Mouse (Mus musculus): ENCODE data around the gene Rasgrp3.
"Not testable (repeated sequence)": the region's sequence is repeated elsewhere in the genome, so short reads cannot be mapped to it uniquely, and the experiment has no call there.

Rasgrp3 gene
- long read RNA-seq, experiment 1, partial matches to known transcripts: 1 of 5 reads
- long read RNA-seq, experiment 1, other reads (novel, unspliced or antisense): 4 of 5 reads
- long read RNA-seq, experiment 2, full-length matches to known transcripts: 2 of 8 reads
- long read RNA-seq, experiment 2, partial matches to known transcripts: 4 of 8 reads
- long read RNA-seq, experiment 2, other reads (novel, unspliced or antisense): 2 of 8 reads

DNA sequence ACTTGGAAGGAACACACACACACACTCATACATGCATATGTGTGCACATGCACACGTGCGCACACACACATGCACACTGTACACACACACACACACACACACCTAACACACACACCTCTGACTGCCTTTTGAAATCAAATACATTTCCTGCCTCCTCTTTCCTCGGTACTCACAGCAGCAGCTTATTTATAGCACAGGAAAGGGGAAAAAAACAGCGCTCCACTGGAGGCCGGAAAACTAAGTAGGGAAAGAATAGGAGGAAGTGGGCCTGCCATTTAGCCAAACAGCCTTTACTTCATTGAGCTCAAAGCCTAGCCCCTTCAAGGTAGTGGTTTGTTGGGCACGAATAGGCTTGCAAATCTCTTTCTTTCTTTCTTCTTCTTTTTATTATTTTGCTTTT lies at the start of gene Rasgrp3:
TSS of gene Rasgrp3 (plus strand) at position 298 of the 400 bp plus-strand sequence.
- intact Hi-C loops (cut with DNase I): no loop called here

DNA sequence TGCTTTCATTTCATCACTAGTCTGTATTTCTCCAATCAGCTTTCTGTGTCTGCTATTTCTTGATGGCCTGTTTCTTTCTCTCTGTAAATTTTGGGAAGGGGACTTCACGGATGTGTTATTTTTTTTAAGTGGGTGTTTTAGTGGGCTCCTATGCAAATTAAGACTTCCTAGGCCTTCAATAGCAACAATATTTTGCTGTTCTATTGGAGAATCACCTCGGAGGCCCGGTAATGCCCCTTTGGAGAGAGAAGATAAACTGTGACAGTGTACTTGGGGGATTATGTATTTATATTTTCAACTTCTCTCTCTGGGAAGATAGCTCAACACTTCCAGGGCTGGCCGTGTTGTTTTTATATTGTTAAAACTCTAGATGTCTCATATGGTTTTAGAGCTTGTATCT lies 47.3 kb upstream of the Rasgrp3 start:
- intact Hi-C loops (cut with DNase I): loop anchor here (10.0 kb wide), 1 partner anchor 304 kb away; no protein-coding TSS in a partner anchor

DNA sequence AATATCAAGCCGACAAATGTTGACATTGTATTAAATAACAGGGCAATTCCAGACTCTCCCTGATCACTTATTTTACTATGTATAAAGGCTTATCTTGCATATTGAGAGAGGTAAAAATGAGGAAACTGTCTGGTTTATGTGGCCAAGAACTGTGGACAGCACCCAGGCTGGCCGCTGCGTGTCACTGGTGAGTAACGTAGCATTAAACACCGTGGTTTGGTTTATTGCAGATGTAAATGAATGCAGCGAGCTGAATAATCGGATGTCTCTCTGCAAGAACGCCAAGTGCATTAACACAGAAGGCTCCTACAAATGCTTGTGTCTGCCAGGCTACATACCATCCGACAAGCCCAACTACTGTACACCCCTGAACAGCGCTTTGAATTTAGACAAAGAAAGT lies 45.6 kb upstream of the Rasgrp3 start:
- intact Hi-C loops (cut with DNase I): no loop called here

DNA sequence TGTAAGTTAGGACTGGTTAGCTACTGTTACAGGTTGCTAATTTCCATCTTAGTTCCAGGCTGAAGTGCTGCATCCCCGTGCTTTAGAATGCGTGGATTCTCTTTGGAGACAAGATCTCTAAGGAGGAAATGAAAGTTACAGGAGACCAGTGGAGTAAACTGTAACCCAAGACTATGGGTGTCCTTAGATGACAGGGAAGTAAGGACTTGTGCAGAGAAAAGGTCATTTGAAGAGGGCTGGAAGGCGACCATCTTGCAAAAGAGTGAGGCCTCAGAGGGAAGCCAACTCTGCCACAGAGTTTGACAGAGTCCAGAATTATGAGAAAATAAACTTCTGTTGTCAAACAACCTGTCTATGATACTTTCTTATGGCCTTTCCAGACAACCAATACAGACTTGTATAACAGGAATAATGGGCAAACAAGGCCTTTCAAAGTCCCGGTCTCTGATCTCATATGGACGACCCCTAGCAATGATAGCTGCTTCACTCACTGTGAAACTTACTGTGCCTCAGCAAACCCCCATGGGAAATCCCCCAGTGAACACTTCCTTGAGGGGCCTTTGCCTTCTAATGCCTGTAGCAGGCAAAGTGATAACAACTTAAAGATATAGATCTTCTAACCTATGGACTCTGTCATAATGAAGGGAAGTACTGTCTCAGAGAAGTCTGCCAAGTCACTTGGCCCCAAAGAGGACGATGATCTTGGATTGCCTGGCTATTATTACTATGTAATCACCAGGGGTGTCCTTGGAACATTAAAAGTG lies 44.1 kb upstream of the Rasgrp3 start:
- intact Hi-C loops (cut with DNase I): no loop called here

DNA sequence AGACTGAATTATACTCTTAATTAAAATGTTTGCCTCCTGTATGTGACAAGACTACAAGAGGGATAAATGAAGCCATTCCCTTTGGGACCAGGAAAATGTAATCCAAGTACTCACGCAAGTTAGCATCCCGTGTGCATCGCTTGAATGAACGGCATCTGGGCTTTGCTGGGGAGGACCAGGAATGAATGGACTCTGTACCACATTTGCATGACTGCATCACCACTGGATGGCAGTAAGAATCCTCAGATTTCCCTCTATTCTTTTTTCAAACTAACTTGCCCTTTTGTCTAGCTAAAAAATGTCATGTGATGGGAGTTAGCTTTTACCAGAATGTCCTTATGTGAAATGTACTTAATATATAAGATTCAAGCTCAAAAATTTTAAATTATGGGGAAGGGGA lies 29.3 kb upstream of the Rasgrp3 start:
- intact Hi-C loops (cut with DNase I): no loop called here

DNA sequence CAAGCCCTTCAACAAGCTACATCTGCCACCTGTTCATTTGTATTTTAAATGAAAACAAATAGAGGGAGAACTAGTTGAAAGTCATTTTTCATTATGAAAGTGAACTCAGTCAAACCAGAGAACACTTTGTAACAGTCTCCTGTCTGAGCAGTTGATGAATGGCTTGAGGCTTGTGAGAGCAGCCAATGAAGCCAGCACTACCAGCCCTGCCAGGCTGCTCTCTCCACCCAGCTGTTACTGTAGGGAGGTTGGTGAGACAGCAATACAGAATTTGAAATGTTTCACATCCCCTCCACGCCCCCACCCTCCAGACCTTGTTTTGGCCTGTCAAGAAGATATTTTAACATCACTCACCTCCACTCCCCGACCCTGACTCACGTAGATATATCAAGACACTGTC lies 18.8 kb upstream of the Rasgrp3 start:
- intact Hi-C loops (cut with DNase I): loop anchor here (10.0 kb wide), 1 partner anchor 118 kb away; no protein-coding TSS in a partner anchor

DNA sequence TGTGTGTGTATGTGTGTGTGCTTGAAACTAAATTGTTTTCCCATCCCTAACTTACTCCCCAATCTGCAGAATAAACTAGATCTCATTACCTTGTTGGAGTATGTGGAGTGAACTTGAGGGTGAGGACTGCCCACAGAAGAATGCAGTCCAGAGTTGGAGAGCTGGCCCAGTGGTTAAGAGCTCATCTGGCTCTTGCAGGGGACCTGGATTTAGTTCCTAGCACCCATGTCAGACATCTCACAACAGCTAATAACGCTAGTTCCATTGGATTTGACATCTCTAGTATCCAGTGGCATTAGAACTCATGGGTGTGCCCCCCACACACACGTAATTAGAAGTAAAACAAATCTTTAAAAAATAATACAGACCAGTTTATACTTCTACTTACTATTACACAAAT lies 1.5 kb upstream of the Rasgrp3 start:
- intact Hi-C loops (cut with DNase I): no loop called here

DNA sequence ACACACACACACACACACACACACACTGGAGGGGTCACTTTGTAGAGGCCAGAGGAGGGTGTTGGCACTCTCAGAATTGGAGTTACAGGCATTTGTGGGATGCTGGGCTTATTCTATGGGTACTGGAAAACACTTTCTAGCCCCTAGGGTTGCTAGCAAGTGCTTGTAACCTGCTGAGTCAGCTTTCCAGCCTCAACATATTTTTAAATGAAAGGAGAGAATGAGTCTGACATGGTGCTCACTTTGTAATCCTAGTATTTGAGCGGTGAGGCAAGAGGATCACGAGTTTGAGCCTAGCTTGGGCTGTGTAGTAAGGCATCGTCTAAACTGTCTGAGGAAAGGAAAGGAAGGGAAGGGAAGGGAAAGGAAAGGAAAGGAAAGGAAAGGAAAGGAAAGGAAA lies 825 bp upstream of the Rasgrp3 start:
- intact Hi-C loops (cut with DNase I): no loop called here

DNA sequence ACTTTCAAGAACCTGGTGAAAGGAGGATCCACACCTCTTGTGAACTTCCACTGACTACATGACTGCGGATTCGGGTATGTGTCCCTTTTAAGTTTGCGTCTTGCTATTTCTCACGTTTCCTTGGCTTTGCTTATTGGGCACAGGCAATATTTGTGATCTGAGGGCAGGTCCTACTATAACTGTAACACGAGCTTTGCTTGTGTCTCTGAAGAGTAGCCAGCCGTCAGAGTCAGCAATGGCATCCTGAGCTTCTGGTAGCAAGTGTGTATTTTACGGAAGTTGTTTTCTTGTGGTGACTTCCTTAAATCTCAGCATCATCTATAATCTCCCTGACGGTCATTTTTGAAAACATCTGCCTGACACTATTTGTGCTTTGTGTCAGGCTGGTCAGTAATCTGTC lies 399 bp downstream of the Rasgrp3 start:
- intact Hi-C loops (cut with DNase I): no loop called here

DNA sequence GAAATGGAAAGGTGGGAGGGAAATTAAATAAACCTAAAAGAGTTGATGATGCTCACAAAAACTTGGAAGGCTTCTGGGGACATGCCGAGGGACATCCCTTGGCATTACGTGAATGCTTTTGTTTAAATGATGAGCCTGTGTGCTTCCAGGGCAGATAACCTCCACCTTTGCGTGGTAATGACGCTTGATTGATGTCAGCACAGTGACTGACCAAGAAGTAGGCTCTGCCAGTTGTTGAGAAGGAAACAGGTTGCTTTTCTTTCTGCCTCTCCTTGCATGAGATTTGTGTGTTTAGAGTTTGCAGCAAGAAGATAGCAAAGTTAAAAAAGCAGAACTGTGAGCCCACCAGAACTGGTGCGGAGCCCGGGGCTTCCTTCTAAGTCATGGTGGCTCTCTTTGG lies 1.1 kb downstream of the Rasgrp3 start:
- intact Hi-C loops (cut with DNase I): no loop called here

DNA sequence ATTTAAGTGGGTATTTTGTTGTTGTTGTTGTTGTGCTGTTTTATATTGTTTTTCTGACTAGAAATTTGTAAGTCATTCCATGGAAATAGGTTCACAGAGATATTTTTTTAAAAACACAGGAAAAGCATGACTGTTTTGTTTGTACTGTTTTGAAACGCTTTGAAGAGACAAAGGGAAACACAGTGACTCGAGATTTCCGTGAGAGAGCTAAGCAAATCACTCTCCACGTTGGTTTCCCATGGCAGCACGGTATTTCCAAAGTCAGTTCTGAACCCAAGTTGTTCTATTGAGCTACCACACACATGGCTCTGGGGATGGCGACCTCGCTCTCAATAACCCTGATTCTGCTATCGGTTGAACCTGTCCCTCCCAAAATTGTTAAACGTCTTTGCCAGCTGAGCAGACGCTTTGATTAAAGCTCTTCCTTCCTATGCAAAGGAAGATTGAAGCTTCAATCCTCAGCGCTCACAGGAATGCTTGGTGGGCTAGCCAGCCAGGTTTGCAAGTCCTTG lies 1.6 kb downstream of the Rasgrp3 start:
- intact Hi-C loops (cut with DNase I): no loop called here

DNA sequence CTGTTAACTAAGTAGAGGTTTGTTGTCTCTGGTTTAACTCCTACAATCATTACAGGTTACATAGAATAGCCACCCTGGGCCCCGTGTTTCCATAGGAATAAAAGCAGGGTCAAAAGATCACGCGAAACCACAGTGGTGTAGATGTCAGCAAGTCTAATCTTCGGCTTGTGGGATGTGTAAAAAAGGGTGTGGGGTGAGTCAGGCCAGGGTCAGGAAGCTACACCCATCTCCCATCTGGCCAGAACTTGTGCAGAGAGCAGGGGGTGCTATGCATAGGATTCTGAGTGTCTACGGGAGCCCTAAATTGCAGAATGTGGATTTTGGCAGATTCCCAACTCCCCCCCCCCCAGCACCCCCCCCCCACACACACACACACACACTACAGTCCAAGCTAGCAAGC lies 2.5 kb downstream of the Rasgrp3 start:
- intact Hi-C loops (cut with DNase I): no loop called here

DNA sequence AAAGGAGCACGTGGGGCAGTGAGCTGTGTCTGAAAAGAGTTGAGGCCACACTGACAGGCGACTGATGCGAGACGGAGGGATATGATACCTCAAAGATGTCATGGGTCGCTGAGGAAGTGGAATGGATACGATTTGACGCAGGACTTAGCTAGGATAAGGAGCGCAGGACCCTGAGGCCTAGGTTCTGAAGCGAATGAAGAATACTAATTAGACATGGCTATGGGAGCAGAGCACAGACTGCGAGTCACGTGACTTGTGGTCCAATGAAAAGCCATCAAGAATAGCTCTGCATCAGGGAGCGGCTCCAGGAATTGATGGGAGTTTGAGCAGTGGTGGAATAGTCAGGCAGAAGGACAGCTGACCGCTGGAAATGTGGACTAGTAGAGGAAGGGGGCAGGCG lies 3.4 kb downstream of the Rasgrp3 start:
- intact Hi-C loops (cut with DNase I): no loop called here

DNA sequence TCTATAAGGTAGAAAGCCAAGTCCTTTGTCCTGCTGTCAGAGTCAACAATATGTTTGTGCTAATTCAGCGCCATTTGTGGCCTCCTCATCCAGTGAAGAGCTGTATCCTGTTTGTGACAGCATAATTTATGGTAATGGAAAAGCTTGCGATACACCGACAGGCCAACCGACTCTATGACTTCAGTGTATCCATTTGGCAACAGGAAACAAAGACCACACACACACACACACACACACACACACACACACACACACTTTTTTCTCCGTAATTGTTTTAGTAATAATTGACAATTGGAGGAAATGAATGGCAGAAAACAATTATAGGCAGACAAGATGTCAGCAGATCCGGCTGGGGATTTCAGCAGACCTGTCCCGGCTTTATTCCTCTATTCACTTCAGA lies 4.9 kb downstream of the Rasgrp3 start:
- intact Hi-C loops (cut with DNase I): no loop called here

DNA sequence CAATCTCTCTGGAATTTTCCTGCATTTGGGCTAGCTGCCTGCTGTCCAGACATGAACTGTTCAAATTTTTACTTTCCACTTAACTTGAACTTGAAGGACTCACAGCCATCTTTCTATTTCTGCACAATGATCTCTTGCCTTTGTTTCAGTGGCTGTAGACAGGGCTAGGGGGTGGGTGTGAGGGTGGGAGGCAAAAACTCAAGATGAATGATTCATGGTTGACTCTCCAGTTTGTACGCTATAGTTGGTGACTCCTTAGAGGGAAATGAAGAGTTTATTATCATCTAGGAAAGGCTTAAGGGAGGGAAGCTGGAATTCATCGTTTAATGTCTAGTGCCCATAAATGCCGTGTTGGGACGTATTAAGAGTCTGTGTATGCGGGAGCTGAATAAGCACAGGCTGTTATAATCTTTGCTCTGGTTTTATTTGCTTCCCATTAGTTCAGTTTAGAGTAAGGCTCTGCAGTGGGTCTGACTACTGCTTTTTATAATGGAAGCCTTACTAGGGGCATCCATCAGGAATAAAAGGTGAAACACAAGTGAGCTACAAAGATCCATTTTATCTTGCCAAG lies 5.6 kb downstream of the Rasgrp3 start:
- intact Hi-C loops (cut with DNase I): no loop called here

DNA sequence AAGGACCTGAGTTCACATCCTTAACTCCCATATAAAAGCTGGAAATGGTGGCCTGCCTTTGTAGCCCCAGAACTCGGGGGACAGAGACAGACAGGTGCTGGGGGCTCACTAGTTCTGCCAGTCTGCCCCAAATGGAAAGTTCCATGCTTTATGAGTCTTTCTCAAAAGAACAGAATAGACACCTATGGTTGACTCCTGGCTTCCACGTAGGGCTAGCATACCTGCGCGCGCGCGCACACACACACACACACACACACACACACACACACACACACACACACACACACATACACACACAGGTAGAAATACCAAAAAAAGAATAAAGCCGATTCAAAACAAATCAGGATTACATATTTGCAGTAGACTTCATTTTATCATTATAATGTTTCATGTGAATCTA lies 6.7 kb downstream of the Rasgrp3 start:
- intact Hi-C loops (cut with DNase I): no loop called here

DNA sequence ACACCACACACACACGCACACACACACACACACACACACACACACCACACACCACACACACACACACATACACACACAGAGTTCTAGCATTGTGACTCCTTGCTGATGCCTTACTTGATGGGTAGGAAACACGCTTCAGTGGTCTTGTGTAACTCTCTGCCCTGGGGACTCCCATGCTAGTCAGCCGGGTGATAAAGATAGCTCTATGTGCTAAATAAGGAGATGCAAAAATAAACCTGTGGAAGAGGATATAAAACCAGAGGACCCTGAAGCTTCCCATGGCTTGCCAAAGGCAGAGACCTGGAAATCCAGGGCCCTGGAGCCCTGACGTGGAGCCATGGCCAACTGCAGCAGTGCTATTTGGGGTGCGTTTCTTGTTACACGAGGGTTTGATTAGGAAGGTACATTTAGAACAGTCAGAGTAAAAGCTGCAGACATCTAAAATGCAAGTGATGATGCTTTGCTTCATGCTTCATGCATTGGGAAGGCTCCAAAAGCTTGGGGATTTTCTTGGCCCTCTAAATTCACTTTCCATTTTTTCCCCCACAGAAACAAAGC lies 7.4 kb downstream of the Rasgrp3 start:
- intact Hi-C loops (cut with DNase I): no loop called here

DNA sequence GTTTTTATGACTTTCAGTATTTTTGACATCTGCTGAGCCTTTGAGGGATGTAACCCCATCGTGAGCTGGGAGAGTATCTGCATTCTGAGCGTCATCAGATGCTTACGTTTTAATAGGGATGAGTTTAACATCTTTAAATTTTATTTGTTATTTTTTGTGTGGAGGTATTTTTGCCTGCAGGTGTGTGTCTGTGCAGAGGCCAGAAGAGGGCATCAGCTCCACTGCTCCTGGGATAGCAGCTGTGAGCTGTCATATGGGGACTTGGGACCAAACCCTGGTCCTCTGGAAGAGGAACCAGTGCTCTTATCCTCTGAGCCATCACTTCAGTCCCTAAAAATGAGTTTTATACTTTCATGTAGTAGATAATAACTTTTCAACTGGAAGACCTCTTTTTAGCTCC lies 12.6 kb downstream of the Rasgrp3 start:
- intact Hi-C loops (cut with DNase I): no loop called here

DNA sequence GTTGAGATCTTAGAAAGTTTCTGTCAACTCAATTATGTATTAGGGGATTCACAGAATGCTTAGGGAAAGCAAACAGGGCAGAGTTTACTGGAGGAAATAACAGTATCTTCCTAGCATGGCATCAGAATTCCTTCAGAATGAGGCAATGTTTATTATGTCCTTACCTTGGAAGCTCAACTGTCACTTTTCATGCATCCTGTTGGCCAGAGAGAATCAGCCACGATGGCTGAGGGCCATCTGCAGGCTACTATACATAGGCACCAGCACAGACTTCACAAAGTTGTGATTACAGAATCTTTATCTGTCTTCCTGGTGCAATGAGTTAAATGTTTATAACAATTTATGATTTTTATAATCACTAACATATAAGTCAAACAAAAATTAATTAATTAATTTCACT lies 13.3 kb downstream of the Rasgrp3 start:
- intact Hi-C loops (cut with DNase I): no loop called here

DNA sequence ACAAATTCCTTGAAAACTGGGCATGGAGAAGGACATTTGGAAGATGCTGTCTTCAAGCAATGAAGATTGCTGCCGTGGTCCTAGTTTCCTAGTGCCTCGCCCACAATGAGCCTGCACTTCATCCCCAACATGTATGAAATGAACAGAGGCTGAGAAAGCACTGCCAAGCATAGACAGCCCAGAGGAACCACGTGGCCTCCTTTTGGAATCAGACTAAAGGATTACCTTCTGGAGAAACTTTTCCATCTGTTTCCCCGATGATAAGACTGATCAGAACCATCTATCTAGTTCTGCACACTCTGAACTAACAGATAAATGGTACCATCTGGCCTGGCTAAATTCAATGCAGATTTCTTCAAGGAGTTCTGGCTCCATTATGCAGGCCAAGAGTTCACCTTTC lies 16.6 kb downstream of the Rasgrp3 start:
- intact Hi-C loops (cut with DNase I): no loop called here

DNA sequence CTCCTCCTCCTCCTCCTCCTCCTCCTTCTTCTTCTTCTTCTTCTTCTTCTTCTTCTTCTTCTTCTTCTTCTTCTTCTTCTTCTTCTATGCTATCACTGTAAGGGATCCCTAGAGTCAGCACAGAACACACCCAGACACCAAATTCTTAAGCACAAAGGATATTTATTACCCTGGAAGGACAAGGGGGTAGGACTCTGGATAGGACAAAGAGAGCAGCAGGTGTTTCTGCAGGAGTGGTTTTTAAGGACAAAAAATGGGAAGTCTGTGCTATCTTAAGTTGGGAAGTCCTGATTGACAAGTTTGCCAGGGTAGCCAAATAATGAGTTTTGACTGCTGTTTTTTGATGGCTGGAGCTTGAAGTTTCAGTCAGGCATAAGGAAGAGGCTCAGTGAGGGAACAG lies 17.9 kb downstream of the Rasgrp3 start:
- intact Hi-C loops (cut with DNase I): no loop called here

DNA sequence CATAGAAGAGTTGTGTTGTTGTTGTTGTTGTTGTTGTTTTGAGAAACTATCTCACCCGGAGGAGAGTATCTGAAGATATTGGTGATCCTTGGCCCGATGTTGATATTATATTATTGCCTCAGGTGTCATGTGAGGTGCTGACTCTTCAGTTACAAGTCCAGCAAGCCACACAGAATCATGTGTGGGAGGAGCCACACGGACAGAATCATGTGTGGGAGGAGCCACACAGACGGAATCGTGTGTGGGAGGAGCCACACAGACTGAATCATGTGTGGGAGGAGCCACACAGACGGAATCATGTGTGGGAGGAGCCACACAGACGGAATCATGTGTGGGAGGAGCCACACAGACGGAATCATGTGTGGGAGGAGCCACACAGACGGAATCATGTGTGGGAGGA lies 20.4 kb downstream of the Rasgrp3 start:
- intact Hi-C loops (cut with DNase I): not testable (repeated sequence)

Measured in adrenal gland (tissue).